Mouse (Mus musculus): Measurements from ENCODE around the gene Ust. TPM values are rescaled to one million over a fixed set of nuclear protein-coding genes. Genes with fewer than 3 reads are reported as not detected.
"Not testable (repeated sequence)": the region's sequence is repeated elsewhere in the genome, so short reads cannot be mapped to it uniquely, and the experiment has no call there.

Gene Ust
- 10 to 100 TPM; 18.0 to 19.4 TPM for total RNA-seq (2021)

- DNase-seq, result peak; percentile 85
- intact Hi-C loops (cut with DNase I), result loop anchor here (5.0 to 10.0 kb wide), 3 partner anchors 74 to 276 kb away; no protein-coding TSS in a partner anchor
Measured at GRCm38 (mm10) chr10:8518141-8519013, at the start of gene Ust. Ust (minus strand) TSS chr10:8518825.

GRCm38 (mm10) chr10:8561366-8561765 lies 42.7 kb upstream of the Ust start:
- intact Hi-C loops (cut with DNase I), result no loop called here
- DNase-seq, result no peak

- intact Hi-C loops (cut with DNase I); DNase-seq: not testable (repeated sequence)
Measured at GRCm38 (mm10) chr10:8559566-8559965, 40.9 kb upstream of the Ust start.

GRCm38 (mm10) chr10:8552239-8552638 lies 33.6 kb upstream of the Ust start:
- intact Hi-C loops (cut with DNase I); DNase-seq: not testable (repeated sequence)

- intact Hi-C loops (cut with DNase I); DNase-seq: not testable (repeated sequence)
Measured at GRCm38 (mm10) chr10:8551601-8552000, 33.0 kb upstream of the Ust start.

- no peak for DNase-seq
- intact Hi-C loops (cut with DNase I), result no loop called here
Measured at GRCm38 (mm10) chr10:8541514-8541913, 22.9 kb upstream of the Ust start.

- intact Hi-C loops (cut with DNase I), result no loop called here
- no peak for DNase-seq
Measured at GRCm38 (mm10) chr10:8535445-8535844, 16.8 kb upstream of the Ust start.

GRCm38 (mm10) chr10:8531651-8532050 lies 13.0 kb upstream of the Ust start:
- intact Hi-C loops (cut with DNase I), result no loop called here
- no peak for DNase-seq

GRCm38 (mm10) chr10:8530505-8531051 lies 12.0 kb upstream of the Ust start:
- no peak for DNase-seq
- intact Hi-C loops (cut with DNase I), result no loop called here

GRCm38 (mm10) chr10:8529173-8529572 lies 10.5 kb upstream of the Ust start:
- intact Hi-C loops (cut with DNase I), result no loop called here
- DNase-seq, result peak; percentile 38

GRCm38 (mm10) chr10:8525354-8525753 lies 6.7 kb upstream of the Ust start:
- no peak for DNase-seq
- intact Hi-C loops (cut with DNase I), result no loop called here

- DNase-seq, result peak; percentile 57
- intact Hi-C loops (cut with DNase I), result no loop called here
Measured at GRCm38 (mm10) chr10:8521536-8521935, 2.9 kb upstream of the Ust start.

GRCm38 (mm10) chr10:8520766-8521395 lies 2.3 kb upstream of the Ust start:
- intact Hi-C loops (cut with DNase I), result no loop called here

GRCm38 (mm10) chr10:8519014-8519491 lies 428 bp upstream of the Ust start:
- intact Hi-C loops (cut with DNase I), result loop anchor here (5.0 to 10.0 kb wide), 3 partner anchors 74 to 277 kb away; no protein-coding TSS in a partner anchor
- DNase-seq, result no peak

More at GRCm38 (mm10) chr10:8520766-8521395, 2.3 kb upstream of the Ust start:
- DNase-seq, result no peak

- intact Hi-C loops (cut with DNase I), result loop anchor here (5.0 to 10.0 kb wide), 3 partner anchors 73 to 275 kb away; no protein-coding TSS in a partner anchor
- peak; percentile 17 for DNase-seq
Measured at GRCm38 (mm10) chr10:8517591-8518140, 959 bp downstream of the Ust start.

- intact Hi-C loops (cut with DNase I), result loop anchor here (5.0 to 10.0 kb wide), 3 partner anchors 72 to 275 kb away; no protein-coding TSS in a partner anchor
- DNase-seq, result peak; percentile 34
Measured at GRCm38 (mm10) chr10:8516916-8517524, 1.6 kb downstream of the Ust start.

GRCm38 (mm10) chr10:8513690-8514089 lies 4.9 kb downstream of the Ust start:
- intact Hi-C loops (cut with DNase I), result loop anchor here (10.0 kb wide), 1 partner anchor 69 kb away; no protein-coding TSS in a partner anchor
- DNase-seq, result no peak

GRCm38 (mm10) chr10:8512222-8512621 lies 6.4 kb downstream of the Ust start:
- intact Hi-C loops (cut with DNase I), result loop anchor here (10.0 kb wide), 1 partner anchor 67 kb away; no protein-coding TSS in a partner anchor
- DNase-seq, result no peak

GRCm38 (mm10) chr10:8511760-8512159 lies 6.9 kb downstream of the Ust start:
- no peak for DNase-seq
- intact Hi-C loops (cut with DNase I), result loop anchor here (10.0 kb wide), 1 partner anchor 67 kb away; no protein-coding TSS in a partner anchor

GRCm38 (mm10) chr10:8506247-8506573 lies 12.4 kb downstream of the Ust start:
- intact Hi-C loops (cut with DNase I), result no loop called here
- no peak for DNase-seq

Measured in left cerebral cortex, postnatal 4 days (tissue).